Mouse (Mus musculus): ENCODE data around the gene Ryk.

- TF ChIP-seq CTCF (IDR thresholded peaks at IDR 0.05; ENCODE audit: low read depth) (no peak), EP300 (IDR thresholded peaks at IDR 0.05; ENCODE audit: low read depth) (no peak)
Measured at GRCm38 (mm10) chr9:102884703-102885102, 50.0 kb downstream of the Ryk start.

Data from heart, postnatal 0 days (tissue).